Mouse (Mus musculus) cortical plate, adult 2 months (tissue): ENCODE data around the gene Nhlrc2.

Source experiments
- CTCF ChIP-seq: fragments of 200-500 bp; IDR thresholded peaks from 2 replicates; pipeline ENCODE4 v1.5.1; 2011; ENCODE audit warnings: mild to moderate bottlenecking, control low read depth, low read length; ENCODE audit not compliant: insufficient read depth; ENCODE audit errors: extremely low read depth
- POLR2A ChIP-seq: fragments of 200-500 bp; IDR thresholded peaks from 2 replicates; pipeline ENCODE4 v1.6.1; 2011; ENCODE audit warnings: mild to moderate bottlenecking, low read length, control low read depth; ENCODE audit not compliant: insufficient read depth; ENCODE audit errors: extremely low read depth

DNA sequence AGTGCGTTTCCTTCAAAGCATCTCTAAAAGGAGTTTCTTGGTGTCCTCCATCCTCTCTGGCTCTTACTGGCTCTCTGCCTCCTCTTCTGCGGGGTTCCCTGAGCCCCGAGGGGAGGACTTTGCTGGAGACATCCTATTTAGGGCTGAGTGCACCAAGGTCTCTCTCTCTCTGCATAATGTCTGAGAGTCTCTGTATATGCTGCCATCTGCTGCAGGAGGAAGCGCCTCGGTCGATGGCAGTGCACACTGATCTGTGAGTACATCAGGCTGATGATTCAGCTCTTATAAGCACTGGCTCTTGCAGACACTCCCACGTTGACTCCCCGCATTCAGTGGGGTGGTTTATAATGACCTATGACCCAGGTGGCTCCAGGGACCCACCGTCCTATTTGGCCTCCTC lies 70.8 kb downstream of the Nhlrc2 start:
- no peak for TF ChIP-seq CTCF
- TF ChIP-seq POLR2A = peak; percentile 43; the same call in 1 of the 2 replicates
